Mouse (Mus musculus): Measurements from ENCODE around the gene Ntrk1.

Ntrk1 gene

GRCm38 (mm10) chr3:87785626-87786214 is 9.2 kb downstream of the Ntrk1 start:
- no peak for DNase-seq (ENCODE audit: extremely low spot score)

- no peak for DNase-seq (ENCODE audit: extremely low spot score)
Measured at GRCm38 (mm10) chr3:87785156-87785555, 9.8 kb downstream of the Ntrk1 start.

- DNase-seq (ENCODE audit: extremely low spot score), result no peak
Measured at GRCm38 (mm10) chr3:87783282-87784023, 11.5 kb downstream of the Ntrk1 start.

GRCm38 (mm10) chr3:87779086-87779485 is 15.9 kb downstream of the Ntrk1 start:
- no peak for DNase-seq (ENCODE audit: extremely low spot score)

- DNase-seq (ENCODE audit: extremely low spot score), result no peak
Measured at GRCm38 (mm10) chr3:87778283-87778682, 16.7 kb downstream of the Ntrk1 start.

GRCm38 (mm10) chr3:87771088-87771487 is 23.9 kb downstream of the Ntrk1 start:
- no peak for DNase-seq (ENCODE audit: extremely low spot score)

- peak; percentile 48 for DNase-seq (ENCODE audit: extremely low spot score)
Measured at GRCm38 (mm10) chr3:87770280-87770679, 24.7 kb downstream of the Ntrk1 start.

DNA sequence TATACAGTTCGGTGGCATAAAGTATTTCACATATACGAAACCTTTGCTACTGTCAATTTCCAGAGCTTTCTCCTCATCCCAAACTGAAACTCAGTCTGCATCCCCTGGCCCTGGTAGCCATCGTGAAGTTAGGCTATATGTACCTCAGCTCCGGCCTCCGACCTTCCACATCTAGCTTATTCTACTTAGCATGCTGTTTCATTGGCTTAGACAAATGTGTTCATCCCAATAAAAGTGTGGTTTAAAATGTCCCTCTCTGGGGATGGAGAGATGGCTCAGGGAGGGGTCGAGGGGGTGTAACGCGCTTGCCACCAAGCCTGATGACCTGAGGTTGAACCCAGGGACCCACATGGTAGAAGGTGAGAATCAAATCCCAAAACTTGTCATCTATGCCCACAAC is 25.5 kb downstream of the Ntrk1 start:
- DNase-seq (ENCODE audit: extremely low spot score), result no peak

DNA sequence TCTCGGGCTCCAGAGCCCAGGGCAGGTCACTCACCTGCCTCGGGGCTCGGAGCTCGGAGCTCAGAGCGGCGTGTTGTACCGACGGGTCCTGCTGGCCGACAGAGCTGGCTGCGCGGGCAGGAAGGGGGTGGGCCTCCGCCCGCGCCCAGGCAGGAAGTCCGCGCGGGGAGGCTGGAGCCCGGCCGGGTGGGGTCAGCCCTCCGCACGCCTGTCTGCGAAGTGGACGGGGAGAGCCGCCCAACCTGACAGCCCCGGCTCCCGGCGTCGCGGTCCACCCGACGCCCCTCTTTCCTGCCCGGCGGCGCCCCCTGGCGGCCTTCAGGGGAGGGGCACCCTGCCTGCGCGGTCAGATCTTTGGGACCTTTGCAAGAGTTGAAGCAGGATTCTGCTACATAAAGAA is 26.1 kb downstream of the Ntrk1 start:
- peak; percentile 81 for DNase-seq (ENCODE audit: extremely low spot score)

DNA sequence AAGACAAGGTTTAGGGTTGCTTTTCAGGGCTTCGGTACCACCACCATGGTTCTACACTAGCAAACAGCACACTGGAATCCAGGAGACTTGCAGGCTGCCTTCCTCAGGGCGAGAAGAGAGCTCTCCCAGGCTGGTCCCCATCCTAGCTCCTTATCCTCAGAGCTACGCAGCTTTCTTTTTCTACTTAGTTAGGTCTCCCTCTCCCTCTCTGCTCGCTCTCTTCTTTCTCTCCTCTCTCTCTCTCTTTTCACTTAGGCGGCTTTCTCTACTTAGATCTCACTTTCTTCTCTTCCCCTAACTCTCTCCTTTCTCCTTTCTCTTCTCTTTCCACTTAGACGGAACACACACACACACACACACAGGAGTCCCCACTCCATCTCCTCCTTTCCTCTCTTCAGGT is 26.5 kb downstream of the Ntrk1 start:
- DNase-seq (ENCODE audit: extremely low spot score), result no peak

GRCm38 (mm10) chr3:87767764-87768163 is 27.2 kb downstream of the Ntrk1 start:
- DNase-seq (ENCODE audit: extremely low spot score), result no peak

GRCm38 (mm10) chr3:87766284-87766667 is 28.7 kb downstream of the Ntrk1 start:
- DNase-seq (ENCODE audit: extremely low spot score), result no peak

DNA sequence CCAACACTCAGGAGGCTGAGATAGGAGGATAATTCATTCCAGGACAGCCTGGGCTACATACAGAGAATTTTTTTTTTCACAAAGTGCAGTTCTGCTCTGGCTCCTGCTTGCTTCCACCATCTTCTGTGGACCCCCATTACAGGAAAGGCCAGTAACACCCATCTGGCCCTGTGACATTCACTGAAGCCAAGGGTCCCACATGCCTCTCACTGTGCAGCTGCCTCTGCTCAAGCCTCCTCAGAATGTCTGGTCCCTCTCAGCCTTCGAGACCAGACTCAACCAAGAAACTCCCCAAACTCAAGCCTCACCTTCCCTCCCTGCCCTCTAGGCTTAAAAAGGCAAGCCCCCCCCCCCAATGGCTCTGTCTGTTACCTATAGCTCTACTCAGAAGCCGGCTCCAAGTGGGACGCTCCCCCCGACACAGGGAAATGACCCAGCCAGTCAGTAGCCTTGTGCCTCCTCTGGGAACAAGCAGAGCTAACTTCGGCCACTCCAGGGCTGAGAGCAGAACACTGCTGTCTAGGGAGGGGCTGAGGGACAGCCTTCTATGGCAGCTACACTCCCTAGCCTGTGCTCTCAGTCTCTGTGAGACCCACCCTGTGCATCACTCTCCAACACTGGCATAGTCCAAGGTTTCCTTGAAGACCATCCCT is 29.2 kb downstream of the Ntrk1 start:
- DNase-seq (ENCODE audit: extremely low spot score), result no peak

DNA sequence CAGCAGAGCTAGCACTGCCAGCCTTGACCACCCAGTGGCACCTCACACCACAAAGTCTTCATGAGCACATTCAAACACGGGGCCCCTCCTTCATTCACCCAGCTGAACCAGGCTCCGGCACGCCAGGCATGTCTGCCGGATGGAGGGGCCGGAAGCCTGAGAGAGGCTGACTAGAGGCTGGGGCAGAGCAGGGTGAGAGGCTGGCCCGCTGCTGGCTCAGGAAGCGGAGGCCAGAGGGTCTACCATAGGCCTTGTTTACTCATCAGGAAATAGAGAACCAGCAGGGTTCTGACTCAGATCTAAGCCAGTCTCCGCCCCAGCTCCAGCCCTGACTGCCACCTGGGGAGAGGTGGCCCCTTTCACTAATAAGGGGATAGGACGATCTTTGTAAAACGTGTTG is 29.9 kb downstream of the Ntrk1 start:
- DNase-seq (ENCODE audit: extremely low spot score), result peak; percentile 60

GRCm38 (mm10) chr3:87764506-87764905 is 30.5 kb downstream of the Ntrk1 start:
- no peak for DNase-seq (ENCODE audit: extremely low spot score)

GRCm38 (mm10) chr3:87763683-87764289 is 31.2 kb downstream of the Ntrk1 start:
- peak; percentile 59 for DNase-seq (ENCODE audit: extremely low spot score)

DNA sequence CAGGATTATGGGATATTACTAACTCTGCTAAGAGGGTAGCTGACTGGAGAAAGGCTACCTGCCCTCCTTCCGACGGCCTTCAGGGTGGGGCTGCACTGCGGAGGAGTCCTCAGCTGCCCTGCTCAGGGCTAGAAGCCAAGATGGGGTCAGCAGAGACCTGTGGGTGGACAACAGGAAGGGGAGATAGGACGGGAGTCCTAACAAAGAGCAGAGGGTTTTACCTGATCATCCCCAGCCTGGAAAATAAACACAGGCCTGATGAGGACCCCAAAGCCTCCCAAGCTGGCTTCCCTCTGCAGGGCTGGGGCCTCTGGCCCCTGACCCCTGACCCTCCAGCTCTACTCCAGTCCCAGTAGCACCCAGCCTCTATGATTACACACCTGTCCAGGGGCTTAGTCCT is 31.8 kb downstream of the Ntrk1 start:
- no peak for DNase-seq (ENCODE audit: extremely low spot score)

- no peak for DNase-seq (ENCODE audit: extremely low spot score)
Measured at GRCm38 (mm10) chr3:87761408-87762375, 33.3 kb downstream of the Ntrk1 start.

- no peak for DNase-seq (ENCODE audit: extremely low spot score)
Measured at GRCm38 (mm10) chr3:87758641-87759040, 36.3 kb downstream of the Ntrk1 start.

DNA sequence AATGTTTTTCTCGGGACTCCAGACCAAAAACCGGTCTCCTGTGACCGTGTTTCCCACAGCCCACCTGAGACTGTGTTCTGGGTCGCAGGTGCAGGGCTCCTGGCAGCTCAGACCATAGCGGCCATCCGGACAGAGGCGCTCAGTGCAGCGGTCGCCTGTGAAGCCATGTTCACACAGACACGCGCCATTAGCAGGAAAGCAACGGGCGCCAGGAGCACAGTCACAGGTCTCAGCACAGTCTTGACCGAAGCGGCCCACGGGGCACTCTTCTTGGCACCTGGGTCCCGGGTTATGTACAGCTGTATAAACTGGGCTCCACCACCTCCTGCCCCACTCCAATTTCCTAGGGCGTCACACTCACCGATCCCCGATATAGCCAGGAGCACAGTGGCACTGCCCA is 38.5 kb downstream of the Ntrk1 start:
- DNase-seq (ENCODE audit: extremely low spot score), result no peak

DNA sequence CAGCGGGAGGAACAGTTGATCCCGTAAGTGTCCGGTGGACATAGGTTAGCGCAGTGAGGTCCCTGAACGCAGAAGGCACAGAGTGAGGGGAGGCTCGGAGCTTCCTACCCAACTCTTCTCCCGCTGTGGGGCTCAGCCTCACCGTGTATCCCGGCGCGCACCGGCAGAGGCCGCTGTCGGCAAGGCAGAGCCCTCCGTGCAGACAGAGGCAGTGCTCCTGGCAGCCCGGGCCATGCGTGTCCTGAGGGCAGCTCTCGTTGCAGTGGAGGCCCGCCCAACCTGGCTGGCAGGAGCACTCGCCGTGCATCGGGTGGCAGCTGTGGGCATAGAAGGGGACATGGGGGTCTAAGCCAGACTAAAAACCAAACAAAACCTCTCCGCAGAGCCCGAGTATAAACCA is 39.0 kb downstream of the Ntrk1 start:
- peak; percentile 89 for DNase-seq (ENCODE audit: extremely low spot score)

GRCm38 (mm10) chr3:87753829-87754228 is 41.1 kb downstream of the Ntrk1 start:
- no peak for DNase-seq (ENCODE audit: extremely low spot score)

All from embryo, embryonic 9.5 days (tissue).